Mouse (Mus musculus): ENCODE data around the gene Olfr1469.
"Not testable (repeated sequence)": the region's sequence is repeated elsewhere in the genome, so short reads cannot be mapped to it uniquely, and the experiment has no call there.

The Olfr1469 gene

GRCm38 (mm10) chr19:13407549-13407948 lies at the start of gene Olfr1469:
Gene Olfr1469 (plus strand): TSS chr19:13407849.
- DNase-seq, result no peak

- no peak for DNase-seq
Observed at GRCm38 (mm10) chr19:13361936-13362335, 45.7 kb upstream of the Olfr1469 start, which contains the start of gene Olfr1467. Gene Olfr1467 (plus strand): TSS chr19:13362236.

DNA sequence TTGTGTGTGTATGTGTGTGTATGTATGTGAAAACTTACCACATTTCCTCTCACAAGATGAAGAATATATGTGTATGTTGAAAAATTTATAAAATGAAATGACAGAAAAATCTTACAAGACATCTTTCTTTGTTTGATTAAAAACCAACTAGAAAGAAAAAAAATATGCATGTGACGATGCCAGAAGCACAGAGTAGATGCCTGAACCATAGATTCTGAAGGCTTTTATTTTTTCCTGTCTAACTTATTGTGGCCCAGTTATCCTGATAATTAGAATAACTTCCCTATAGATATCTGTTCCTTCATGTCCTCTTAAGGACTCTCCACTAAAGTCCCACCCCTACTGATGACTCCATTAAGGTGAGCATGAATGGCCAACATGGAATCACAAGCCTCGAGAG lies 35.5 kb downstream of the Olfr1469 start, which contains the start of gene Olfr1471:
TSS of gene Olfr1471 (plus strand) at position 301 of the 400 bp plus-strand sequence.
- DNase-seq, result not testable (repeated sequence)

DNA sequence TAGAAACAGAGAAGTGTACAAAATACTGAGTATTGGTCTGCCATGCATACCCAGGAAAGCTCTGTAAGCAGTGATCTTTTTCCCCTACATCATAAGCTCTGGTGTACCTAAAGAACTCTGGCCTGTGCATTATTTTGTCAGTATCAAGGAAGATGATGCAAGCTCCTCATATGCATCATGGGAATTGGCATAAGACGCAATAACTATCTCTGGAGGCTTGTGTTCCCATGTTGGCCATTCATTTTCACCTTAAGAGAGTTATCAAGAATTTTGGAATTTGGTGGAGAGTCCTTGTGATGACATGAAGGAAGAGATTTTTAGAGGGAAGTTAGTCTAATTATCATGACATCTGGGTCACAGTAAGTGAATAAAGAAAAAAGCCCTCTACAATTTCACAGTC lies 48.3 kb downstream of the Olfr1469 start, which contains the start of gene Olfr1472:
TSS of gene Olfr1472 (minus strand) at position 101 of the 400 bp plus-strand sequence.
- DNase-seq, result no peak

All from cerebellum, adult 11 months (tissue).